17 mouse cellular contexts compared by ENCODE assay signal in genomic region chr5:52391471-52391870, GRCm38 (mm10). TPM values are rescaled to one million over a fixed set of nuclear protein-coding genes. Genes with fewer than 3 reads are reported as not detected.
DNase-seq lines count a peak whose midpoint lies in the region.
"Had no signal": no experiment of that assay in that cellular context is flagged by ENCODE, and none has a peak within 500 bp of the region (broad histone marks: within the 10 kb centered on the region; RNA-seq: fewer than 3 reads in every experiment).

No protein-coding gene starts in this region.

- WGBS in embryonic facial prominence, embryonic 10.5 days, result 78% methylated on average over 16 of the region's 16 CpGs

- no peaks in the 10 kb centered on the region for H3K36me3 ChIP-seq in embryonic facial prominence, embryonic 10.5 days (replicated peaks)
- H3K36me3 ChIP-seq: embryonic facial prominence, embryonic 15.5 days had no signal

- no peaks in the 10 kb centered on the region for H3K9me3 ChIP-seq in embryonic facial prominence, embryonic 10.5 days
- H3K9me3 ChIP-seq: embryonic facial prominence, embryonic 15.5 days had no signal

- H3K4me3 ChIP-seq in embryonic facial prominence, embryonic 10.5 days, result no peak overlapping the region
- H3K4me3 ChIP-seq: embryonic facial prominence, embryonic 15.5 days had no signal

- H3K27ac ChIP-seq in embryonic facial prominence, embryonic 10.5 days (replicated peaks), result peak overlapping the region; percentile 40; the same call in 1 of the 2 replicates
- H3K27ac ChIP-seq: embryonic facial prominence, embryonic 15.5 days had no signal

- H3K4me1 ChIP-seq in embryonic facial prominence, embryonic 10.5 days, result 0 out of 2 replicates have a peak, but pooled peaks cover 4% of the 10 kb centered on the region
- H3K4me1 ChIP-seq: embryonic facial prominence, embryonic 15.5 days had no signal

- no peaks in the 10 kb centered on the region for H3K27me3 ChIP-seq in embryonic facial prominence, embryonic 10.5 days (replicated peaks; ENCODE audit: low read depth, poor library complexity, severe bottlenecking)
- H3K27me3 ChIP-seq: embryonic facial prominence, embryonic 15.5 days had no signal

- peak; percentile 39 to 64 for DNase-seq in left cerebral cortex, adult 18-20 months (ENCODE audit: low spot score in 2 of 2)
- no peak for DNase-seq in left cerebral cortex, adult 11 months (ENCODE audit: low spot score)
- DNase-seq in brain, adult 2 months (ENCODE audit: low read depth, low spot score), result peak; percentile 84
- no peak for DNase-seq in embryonic facial prominence, embryonic 10.5 days (ENCODE audit: low spot score)
- DNase-seq in right cerebral cortex, adult 2 months (ENCODE audit: low spot score in 2 of 2), result peak; percentile 40 to 65
- DNase-seq in spleen, postnatal 14 days (ENCODE audit: low spot score in 2 of 2), result no peak
- no peak for DNase-seq in thymus, postnatal 25 days
- DNase-seq: adrenal gland, postnatal 36 days; cerebellum, adult 9-10 months; heart, postnatal 14 days; kidney, adult 18-20 months; kidney, postnatal 36 days; layer of hippocampus, postnatal 36 days; lung, adult 18-20 months; lung, postnatal 36 days had no signal

RNA-seq across cellular contexts. Expression of gene Sod3, which starts 27.9 kb away (rescaled TPM):
- 1 to 10 TPM; 5.7 to 6.7 TPM for total RNA-seq in left cerebral cortex, adult 18-20 months (2021)
- polyA plus RNA-seq in embryonic facial prominence, embryonic 10.5 days (2016; fragmentation: Nextera tagmentation; extraction: Ambion mirVana), result 0.40 and 0.54 TPM in 2 replicates
- total RNA-seq: ES-E14 had no signal

Comparison
In these comparisons a context has a peak if more than half of its experiments do, and no peak if none do; other contexts are left out.
1. DNase-seq: peak in left cerebral cortex, adult 18-20 months (2 of 2), brain, adult 2 months (single experiment) and right cerebral cortex, adult 2 months (2 of 2); none in left cerebral cortex, adult 11 months (single experiment), embryonic facial prominence, embryonic 10.5 days (single experiment), spleen, postnatal 14 days (0 of 2) and thymus, postnatal 25 days (single experiment).